Mouse (Mus musculus): ENCODE measurements around the gene Stac. TPM values are rescaled to one million over a fixed set of nuclear protein-coding genes. Genes with fewer than 3 reads are reported as not detected.

Gene Stac
- polyA plus RNA-seq, 1 experiment from 2014 or later = 10.1 TPM

DNA sequence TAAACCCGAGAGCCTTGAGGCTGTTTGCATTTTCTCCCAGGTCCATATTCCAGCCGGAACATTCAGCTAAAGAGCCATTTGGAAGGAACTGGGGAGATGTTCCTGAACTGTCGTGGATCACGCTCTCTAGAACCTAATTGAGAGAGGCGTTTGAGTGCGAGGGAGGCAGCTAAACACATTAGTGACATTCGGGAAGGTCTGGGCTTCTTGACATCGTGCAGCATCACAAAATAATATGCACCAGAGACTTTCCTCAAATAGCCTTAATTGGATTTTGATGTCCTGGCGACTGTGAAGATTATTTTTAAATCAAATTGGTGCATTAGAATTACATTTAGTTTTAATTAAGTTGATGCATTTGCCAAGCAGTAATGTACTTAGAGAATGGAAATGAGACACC, 111.4 kb downstream of the Stac start:
- 48% methylated on average over 9 of the region's 9 CpGs for WGBS
- Histone ChIP-seq H3K9ac (no peak overlapping the region), H3K4me1 (replicated peaks) (0 out of 2 replicates have a peak, but pooled peaks cover 5% of the 10 kb centered on the region), H3K4me2 (no peak overlapping the region), H3K27ac (replicated peaks) (0 out of 2 replicates have a peak overlapping the region, but pooled peaks have one; percentile 18), H3K36me3 (no peaks in the 10 kb centered on the region), H3K9me3 (no peaks in the 10 kb centered on the region), H3K4me3 (no peak overlapping the region), H3K27me3 (no peaks in the 10 kb centered on the region)
- no peak; the same call in 1 of the 2 replicates for ATAC-seq (ENCODE audit: low read depth)

GRCm38 (mm10) chr9:111577453-111577852, 112.7 kb downstream of the Stac start:
- Histone ChIP-seq H3K27ac (replicated peaks) (no peak overlapping the region), H3K4me3 (no peak overlapping the region), H3K9me3 (no peaks in the 10 kb centered on the region), H3K27me3 (no peaks in the 10 kb centered on the region), H3K4me2 (no peak overlapping the region), H3K9ac (no peak overlapping the region), H3K4me1 (replicated peaks) (0 out of 2 replicates have a peak, but pooled peaks cover 5% of the 10 kb centered on the region), H3K36me3 (no peaks in the 10 kb centered on the region)
- no peak for ATAC-seq (ENCODE audit: low read depth)
- 79% methylated on average over 6 of the region's 6 CpGs for WGBS

- 40% methylated on average over 4 of the region's 4 CpGs for WGBS
- Histone ChIP-seq H3K36me3 (no peaks in the 10 kb centered on the region), H3K4me1 (replicated peaks) (0 out of 2 replicates have a peak, but pooled peaks cover 5% of the 10 kb centered on the region), H3K27me3 (no peaks in the 10 kb centered on the region), H3K9me3 (no peaks in the 10 kb centered on the region), H3K27ac (replicated peaks) (no peak overlapping the region), H3K9ac (no peak overlapping the region), H3K4me3 (no peak overlapping the region), H3K4me2 (no peak overlapping the region)
- no peak for ATAC-seq (ENCODE audit: low read depth)
Measured at GRCm38 (mm10) chr9:111575889-111576288, 114.3 kb downstream of the Stac start.

- Histone ChIP-seq H3K4me3 (no peak overlapping the region), H3K4me1 (replicated peaks) (0 out of 2 replicates have a peak, but pooled peaks cover 5% of the 10 kb centered on the region), H3K4me2 (no peak overlapping the region), H3K27me3 (no peaks in the 10 kb centered on the region), H3K9ac (no peak overlapping the region), H3K9me3 (no peaks in the 10 kb centered on the region), H3K27ac (replicated peaks) (no peak overlapping the region), H3K36me3 (no peaks in the 10 kb centered on the region)
- WGBS = 89% methylated on average over 5 of the region's 5 CpGs
- no peak for ATAC-seq (ENCODE audit: low read depth)
Measured at GRCm38 (mm10) chr9:111573836-111574235, 116.3 kb downstream of the Stac start.

DNA sequence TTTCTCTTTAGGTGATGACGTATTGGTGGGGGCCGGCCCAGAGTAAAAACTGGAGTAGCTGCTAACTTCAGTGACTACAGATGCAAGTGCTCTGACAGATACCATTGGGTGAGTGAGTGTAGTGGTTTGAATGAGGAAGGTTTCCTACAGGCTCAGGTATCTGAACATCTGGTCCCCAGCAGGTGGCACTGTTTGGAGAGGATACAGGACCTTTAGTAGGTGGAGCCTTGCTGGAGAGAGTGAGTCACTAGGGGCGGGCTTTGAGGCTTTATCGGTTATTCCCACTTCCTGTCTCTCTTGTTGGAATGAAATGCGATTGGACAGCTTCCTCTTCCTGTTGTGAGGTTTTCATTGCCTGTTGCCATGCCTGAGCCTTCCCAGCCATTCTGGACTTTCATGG, 118.5 kb downstream of the Stac start:
- H3K4me3 ChIP-seq = no peak overlapping the region
- H3K4me2 ChIP-seq = no peak overlapping the region
- WGBS = 83% methylated on average over 5 of the region's 5 CpGs
- ATAC-seq (ENCODE audit: low read depth) = no peak
- H3K27ac ChIP-seq (replicated peaks) = no peak overlapping the region
- no peaks in the 10 kb centered on the region for H3K36me3 ChIP-seq
- no peak overlapping the region for H3K9ac ChIP-seq
- no peaks in the 10 kb centered on the region for H3K9me3 ChIP-seq
- 0 out of 2 replicates have a peak, but pooled peaks cover 5% of the 10 kb centered on the region for H3K4me1 ChIP-seq (replicated peaks)
- H3K27me3 ChIP-seq = no peaks in the 10 kb centered on the region

DNA sequence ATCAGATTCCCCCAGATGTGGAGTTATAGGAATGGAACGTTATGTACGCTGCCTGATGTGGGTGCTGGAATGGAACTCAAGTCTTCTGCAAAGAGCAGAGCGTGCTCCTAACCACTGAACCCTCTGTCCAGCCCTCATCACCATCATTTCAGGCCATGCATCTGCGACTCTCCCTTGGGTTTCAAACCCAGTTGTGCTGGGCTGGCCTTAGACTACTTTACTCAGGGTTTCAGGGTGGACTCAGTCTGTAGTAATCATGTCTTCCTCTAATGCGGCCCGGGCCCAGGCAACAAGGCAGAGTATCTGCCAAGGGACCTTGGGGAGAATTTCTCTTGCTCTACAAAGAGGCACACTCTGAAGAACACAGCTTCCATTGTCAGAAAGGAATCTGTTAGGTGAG, 126.0 kb downstream of the Stac start:
- 93% methylated on average over 6 of the region's 6 CpGs for WGBS
- Histone ChIP-seq H3K9ac (no peak overlapping the region), H3K4me1 (replicated peaks) (peaks cover 12% of the 10 kb centered on the region), H3K4me3 (no peak overlapping the region), H3K4me2 (no peak overlapping the region), H3K36me3 (no peaks in the 10 kb centered on the region), H3K27ac (replicated peaks) (no peak overlapping the region), H3K27me3 (no peaks in the 10 kb centered on the region), H3K9me3 (no peaks in the 10 kb centered on the region)
- ATAC-seq (ENCODE audit: low read depth) = no peak

GRCm38 (mm10) chr9:111563226-111563625, 126.9 kb downstream of the Stac start:
- Histone ChIP-seq H3K4me1 (replicated peaks) (peaks cover 12% of the 10 kb centered on the region), H3K4me3 (no peak overlapping the region), H3K36me3 (no peaks in the 10 kb centered on the region), H3K9me3 (no peaks in the 10 kb centered on the region), H3K9ac (no peak overlapping the region), H3K27ac (replicated peaks) (no peak overlapping the region), H3K27me3 (no peaks in the 10 kb centered on the region), H3K4me2 (no peak overlapping the region)
- ATAC-seq (ENCODE audit: low read depth) = no peak
- 83% methylated on average over 7 of the region's 7 CpGs for WGBS

DNA sequence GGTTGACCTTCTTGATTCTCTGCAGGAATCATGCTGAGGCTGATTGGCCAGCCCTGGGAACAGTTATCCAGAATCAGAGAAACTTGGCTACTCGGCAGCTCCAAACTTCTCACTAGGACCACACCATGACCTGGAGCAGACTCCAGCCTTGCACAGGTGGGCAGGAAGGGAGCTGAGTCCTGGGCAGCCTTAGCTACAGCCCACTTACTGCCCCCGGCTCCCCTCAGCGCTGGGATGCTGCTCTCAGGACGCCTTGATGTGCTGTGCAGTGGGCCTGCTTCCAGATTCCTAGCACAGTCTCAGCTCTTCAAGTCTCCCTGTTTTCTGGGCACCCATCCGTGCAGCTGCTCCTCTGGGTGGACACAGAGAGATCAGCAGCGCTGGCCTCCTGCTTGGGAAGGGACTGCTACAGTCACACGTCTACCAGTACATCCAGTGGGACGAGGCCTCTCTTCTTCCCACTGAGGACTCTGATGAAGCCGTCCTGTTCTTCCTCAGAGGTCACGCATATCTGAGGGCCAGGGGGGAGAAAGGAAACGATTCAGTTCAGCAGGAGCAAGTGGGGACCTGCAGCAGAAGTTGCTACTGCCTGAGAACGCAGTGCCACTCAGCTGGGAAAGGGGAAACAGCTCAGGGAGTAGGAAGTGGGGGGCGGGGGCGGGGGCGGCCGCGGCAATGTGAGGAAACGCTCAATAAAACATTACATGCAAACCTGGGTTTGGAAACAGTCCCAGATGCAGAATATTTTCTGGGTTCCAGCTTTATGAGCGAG, 127.7 kb downstream of the Stac start:
- Histone ChIP-seq H3K27ac (replicated peaks) (no peak overlapping the region), H3K4me3 (no peak overlapping the region), H3K4me2 (0 out of 2 replicates have a peak overlapping the region, but pooled peaks have one; percentile 1), H3K27me3 (no peaks in the 10 kb centered on the region), H3K36me3 (no peaks in the 10 kb centered on the region), H3K9me3 (no peaks in the 10 kb centered on the region), H3K4me1 (replicated peaks) (peaks cover 12% of the 10 kb centered on the region), H3K9ac (no peak overlapping the region)
- 61% methylated on average over 19 of the region's 19 CpGs for WGBS
- no peak for ATAC-seq (ENCODE audit: low read depth)

DNA sequence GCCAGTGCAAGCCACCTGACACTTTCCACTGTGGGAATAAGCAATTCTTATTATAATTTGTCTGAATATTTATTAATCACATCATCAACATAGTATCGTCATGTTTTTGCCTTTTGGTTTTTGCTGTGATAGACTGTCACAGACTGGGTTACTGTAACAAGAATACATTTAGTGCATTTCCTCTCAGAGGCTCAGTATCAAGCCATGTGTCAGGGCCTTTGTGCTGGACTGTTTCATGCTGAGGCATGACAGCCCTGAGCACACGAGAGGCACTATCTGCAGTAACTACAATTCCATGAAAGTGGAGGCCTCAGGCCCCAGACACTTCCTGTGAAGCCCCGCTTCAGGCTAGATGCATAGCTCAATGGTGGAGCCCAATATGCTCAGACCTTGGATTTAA, 133.4 kb downstream of the Stac start:
- H3K4me1 ChIP-seq (replicated peaks) = no peaks in the 10 kb centered on the region
- no peaks in the 10 kb centered on the region for H3K9me3 ChIP-seq
- 67% methylated on average over 3 of the region's 3 CpGs for WGBS
- H3K4me2 ChIP-seq = no peak overlapping the region
- no peak for ATAC-seq (ENCODE audit: low read depth)
- no peak overlapping the region for H3K9ac ChIP-seq
- H3K4me3 ChIP-seq = no peak overlapping the region
- H3K27ac ChIP-seq (replicated peaks) = no peak overlapping the region
- no peaks in the 10 kb centered on the region for H3K36me3 ChIP-seq
- H3K27me3 ChIP-seq = no peaks in the 10 kb centered on the region

DNA sequence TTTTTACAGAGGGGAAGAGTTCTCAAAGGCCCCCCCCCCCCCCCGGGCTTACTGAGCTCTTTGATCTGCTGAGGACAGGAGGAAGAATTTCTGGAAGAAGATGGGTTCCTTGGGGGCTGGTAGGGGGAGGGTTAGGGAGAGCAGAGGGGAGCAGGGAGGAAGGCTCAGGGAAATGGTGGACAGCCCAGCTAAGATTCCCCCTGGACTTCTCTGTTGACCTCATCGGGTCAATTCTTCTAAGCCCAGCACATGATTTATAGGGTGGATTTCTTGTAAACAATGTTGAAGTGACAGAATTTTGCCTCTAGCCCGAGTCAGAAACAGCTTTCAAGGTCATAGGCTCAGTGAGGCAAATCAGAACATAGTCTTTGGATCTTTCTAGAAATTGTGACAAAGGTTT, 137.3 kb downstream of the Stac start:
- Histone ChIP-seq H3K4me3 (no peak overlapping the region), H3K36me3 (no peaks in the 10 kb centered on the region), H3K4me2 (no peak overlapping the region), H3K9me3 (no peaks in the 10 kb centered on the region), H3K9ac (no peak overlapping the region), H3K27me3 (no peaks in the 10 kb centered on the region), H3K4me1 (replicated peaks) (0 out of 2 replicates have a peak, but pooled peaks cover 6% of the 10 kb centered on the region), H3K27ac (replicated peaks) (no peak overlapping the region)
- no peak for ATAC-seq (ENCODE audit: low read depth)
- 48% methylated on average over 3 of the region's 3 CpGs for WGBS

DNA sequence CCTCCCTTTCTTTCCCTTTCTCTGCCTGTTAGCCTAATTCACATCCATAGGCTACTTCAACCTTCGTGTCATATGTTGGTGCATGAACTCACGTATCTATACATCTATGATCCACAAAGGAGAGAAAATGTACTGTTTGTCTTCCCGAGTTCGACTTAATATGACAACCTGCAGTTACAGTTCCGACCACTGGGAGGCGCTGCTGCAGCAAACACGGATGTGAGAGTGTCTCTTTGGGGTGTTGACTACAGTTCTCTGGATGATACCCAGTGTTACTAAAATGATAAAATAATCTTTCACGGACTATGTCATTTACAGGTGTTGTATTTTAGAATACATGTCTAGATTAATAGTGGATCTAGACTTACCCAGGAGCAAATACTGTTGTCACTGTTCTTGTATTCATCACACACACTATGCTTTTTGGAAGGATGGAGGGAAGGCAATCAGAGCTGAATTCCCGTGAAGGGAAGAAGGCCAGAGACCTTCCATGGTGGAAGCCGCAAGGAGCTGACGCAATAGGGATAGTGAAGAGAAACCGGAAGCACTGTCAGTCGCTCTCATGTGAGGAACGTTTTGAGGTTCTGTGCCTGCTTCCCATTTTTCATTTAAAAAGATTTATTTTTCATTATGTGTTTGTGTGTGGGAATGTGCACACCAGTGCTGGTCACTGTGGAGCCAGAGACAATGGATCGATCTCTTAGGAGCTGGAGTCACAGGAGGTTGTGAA, 138.5 kb downstream of the Stac start:
- Histone ChIP-seq H3K27me3 (no peaks in the 10 kb centered on the region), H3K4me2 (no peak overlapping the region), H3K9me3 (no peaks in the 10 kb centered on the region), H3K27ac (replicated peaks) (no peak overlapping the region), H3K36me3 (no peaks in the 10 kb centered on the region), H3K4me1 (replicated peaks) (peaks cover 17% of the 10 kb centered on the region), H3K4me3 (no peak overlapping the region), H3K9ac (no peak overlapping the region)
- ATAC-seq (ENCODE audit: low read depth) = no peak
- WGBS = 61% methylated on average over 15 of the region's 15 CpGs

DNA sequence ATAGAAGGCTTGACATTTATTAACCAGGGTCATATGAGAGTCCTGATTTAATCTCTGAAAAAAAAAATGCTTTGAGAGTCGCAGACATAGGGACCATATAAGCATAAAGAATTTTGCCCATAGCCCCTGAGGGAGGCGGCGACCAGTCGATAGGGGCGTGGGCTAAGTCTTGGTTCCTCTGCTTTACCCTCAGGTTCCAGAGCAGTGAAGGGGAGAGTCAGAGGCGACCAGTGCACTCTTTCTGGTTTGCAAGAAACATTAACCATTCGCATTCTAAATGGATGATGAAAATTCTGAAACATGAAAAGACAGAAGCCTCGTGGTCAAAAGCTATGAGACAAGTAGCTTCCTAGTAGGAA, 139.2 kb downstream of the Stac start:
- H3K9ac ChIP-seq = no peak overlapping the region
- no peaks in the 10 kb centered on the region for H3K36me3 ChIP-seq
- H3K4me2 ChIP-seq = no peak overlapping the region
- 86% methylated on average over 8 of the region's 8 CpGs for WGBS
- H3K27ac ChIP-seq (replicated peaks) = no peak overlapping the region
- no peaks in the 10 kb centered on the region for H3K9me3 ChIP-seq
- ATAC-seq (ENCODE audit: low read depth) = no peak
- H3K4me3 ChIP-seq = no peak overlapping the region
- peaks cover 18% of the 10 kb centered on the region for H3K4me1 ChIP-seq (replicated peaks)
- no peaks in the 10 kb centered on the region for H3K27me3 ChIP-seq
